Mouse (Mus musculus): Measurements from ENCODE around the gene Samhd1.
A peak's percentile ranks its signal among the peaks of the same experiment; 100 is the strongest.

The Samhd1 gene

DNA sequence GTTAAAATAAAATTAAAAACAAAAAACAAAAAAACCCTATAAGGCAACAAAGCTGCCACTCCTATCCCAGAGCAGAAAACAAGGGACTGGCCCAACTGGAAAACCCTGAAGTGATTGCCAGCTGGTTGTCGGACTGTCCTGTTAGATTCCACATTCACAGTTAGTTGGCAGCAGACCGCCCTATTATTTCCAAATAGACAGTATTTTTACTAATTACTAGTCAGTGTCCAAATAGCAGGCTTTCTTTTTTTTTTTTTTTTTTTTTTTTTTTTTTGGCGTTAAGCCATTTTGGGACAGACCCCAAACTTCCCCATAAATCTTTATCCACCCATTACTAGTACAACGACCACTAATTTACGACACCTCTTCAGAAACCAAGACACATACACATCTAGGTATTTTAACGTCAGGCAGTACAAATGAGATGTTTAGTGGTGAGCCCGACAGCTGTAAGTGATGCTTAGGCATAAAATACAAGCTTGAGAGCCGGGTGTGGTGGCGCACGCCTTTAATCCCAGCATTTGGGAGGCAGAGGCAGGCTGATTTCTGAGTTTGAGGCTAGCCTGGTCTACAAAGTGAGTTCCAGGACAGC lies 560 bp upstream of the Samhd1 start:
- DNase-seq = no peak

DNA sequence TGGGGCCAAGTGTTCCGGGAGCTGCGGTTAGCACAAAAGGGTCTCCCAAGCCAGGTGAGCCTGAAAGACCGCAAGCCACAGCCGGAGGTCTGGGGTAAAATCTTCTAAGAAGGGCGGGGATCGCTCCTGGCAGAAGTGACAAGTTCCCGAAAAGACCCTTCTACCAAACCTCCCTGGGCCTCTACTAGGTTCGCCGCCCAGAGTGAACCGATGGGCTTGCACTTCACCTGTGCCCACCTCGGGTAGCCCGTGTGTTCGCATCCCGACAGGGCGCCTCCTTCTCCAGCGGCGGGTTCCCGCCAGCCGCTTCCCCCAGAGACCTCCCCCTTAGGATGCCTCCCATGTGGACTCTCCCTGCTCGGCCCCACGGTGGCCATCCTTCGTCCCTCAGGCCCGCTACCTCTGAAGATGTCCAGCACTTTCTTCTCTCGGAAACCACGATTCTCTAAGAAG lies 560 bp downstream of the Samhd1 start:
- DNase-seq = peak; percentile 46 to 60

DNA sequence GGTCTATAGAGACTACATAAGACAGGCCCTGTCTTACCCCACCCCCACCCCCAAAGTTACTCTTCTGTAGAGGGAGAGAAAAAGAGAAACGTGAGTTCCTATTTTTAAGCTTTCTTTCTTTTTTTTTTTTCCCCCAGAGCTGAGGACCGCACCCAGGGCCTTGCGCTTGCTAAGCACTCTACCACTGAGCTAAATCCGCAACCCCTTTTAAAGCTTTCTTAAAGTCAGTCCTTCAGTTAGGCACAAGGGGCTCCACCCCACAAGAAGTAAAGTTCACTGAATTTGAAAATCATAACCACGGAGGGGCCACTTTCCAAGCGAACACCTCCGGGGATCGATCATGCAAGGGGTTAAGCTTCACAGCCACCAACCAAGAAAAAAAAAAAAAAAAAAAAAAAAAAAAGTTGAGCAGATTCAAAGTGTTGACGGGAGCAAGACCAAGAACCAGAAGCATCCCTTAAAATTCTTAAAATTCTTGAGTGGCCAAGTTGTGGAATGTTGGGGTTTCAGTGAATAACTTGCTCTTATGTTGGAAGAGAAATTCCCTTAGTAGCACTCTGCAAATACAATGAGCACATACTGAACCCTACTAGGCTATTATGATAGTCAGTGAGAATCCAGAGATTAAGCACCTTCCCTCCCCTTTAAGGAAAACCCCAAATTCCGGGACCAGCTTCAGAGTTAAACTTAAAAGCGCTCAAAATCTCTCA lies 1.1 kb downstream of the Samhd1 start:
- DNase-seq = peak; percentile 50 to 54

DNA sequence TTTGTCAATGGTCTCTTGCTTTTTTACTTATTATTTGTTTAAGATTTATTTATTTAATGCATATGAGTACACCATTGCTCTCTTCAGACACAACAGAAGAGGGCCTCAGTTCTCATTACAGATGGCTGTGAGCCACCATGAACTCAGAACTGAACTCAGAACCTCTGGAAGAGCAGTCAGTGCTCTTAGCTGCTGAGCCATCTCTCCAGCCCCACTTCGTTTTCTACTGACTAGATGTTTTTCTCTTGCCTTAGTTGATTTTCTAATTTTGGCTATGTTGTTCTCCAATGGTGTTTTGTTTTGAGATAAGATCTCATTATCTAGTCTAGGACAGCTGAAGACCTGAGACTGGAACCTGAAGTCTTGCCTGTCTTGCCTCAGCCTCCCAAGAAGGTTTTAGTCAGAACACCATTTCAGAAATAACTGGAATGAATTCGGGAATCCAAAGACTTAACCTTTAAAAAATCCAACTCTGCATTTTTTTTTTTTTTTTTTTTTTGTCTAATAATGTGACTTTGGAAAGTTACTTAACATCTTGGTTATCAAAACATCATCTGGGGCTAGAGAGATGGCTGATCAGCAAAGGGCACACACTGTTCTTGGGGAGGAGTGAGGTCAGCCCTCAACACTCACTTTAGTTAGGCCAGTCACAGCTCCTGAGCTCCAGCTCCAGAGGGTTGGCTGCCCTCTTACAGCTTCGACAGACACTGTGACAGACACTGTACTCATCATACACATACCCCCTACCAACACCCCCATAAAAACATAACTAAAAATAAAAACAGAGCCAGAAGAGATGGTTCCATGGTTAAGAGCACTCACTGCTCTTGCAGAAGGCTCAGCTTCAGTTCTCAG lies 2.2 kb downstream of the Samhd1 start:
- no peak for DNase-seq

DNA sequence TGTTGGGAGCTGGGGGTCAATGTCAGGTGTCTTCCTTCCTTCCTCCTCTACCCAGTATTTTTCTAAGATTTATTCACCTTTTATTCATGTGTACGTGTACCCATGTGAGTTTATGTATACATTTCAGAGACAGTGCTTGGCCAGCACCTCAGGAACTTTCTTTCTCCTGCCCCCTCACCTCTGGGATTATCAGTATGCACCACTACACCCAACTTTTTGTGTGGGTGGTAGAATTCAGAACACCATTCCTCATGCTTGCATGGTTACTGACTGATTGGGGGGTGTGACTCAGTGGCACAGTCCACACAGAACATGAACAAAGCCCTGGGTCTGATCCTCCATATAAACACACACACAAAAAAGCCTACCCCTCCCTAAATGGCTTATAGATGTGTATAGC lies 3.0 kb downstream of the Samhd1 start:
- no peak for DNase-seq

DNA sequence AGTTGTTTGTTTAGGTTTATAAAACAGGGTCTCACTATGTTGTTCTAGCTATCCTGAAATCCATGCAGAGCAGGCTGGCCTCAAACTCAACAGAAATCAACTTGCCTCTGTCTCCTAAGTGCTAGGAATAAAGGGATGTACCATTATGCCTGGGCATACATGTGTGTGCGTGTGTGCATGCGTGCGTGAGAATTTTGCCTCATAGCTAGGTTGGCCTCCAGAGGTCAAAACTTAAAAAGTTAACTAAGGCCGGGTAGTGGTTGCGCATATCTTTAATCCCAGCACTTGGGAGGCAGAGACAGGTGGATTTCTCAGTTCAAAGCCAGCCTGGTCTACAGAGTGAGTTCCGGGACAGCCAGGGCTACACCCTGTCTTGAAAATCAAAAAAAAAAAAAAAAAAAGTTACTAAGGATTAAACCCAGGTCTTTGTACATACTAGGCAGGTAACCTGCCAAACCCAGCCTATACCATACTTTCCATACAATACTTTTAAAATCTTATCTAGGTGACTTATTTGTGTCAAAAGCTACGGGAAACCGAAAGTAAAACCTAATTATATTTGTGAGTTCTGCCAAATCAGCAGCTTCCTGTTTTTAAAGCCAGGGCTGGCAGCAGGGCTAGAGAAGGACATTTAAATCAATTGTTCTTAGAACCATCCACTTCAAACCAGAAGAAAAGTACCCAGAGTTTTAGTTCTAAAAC lies 4.1 kb downstream of the Samhd1 start:
- peak; percentile 34 to 50 for DNase-seq

DNA sequence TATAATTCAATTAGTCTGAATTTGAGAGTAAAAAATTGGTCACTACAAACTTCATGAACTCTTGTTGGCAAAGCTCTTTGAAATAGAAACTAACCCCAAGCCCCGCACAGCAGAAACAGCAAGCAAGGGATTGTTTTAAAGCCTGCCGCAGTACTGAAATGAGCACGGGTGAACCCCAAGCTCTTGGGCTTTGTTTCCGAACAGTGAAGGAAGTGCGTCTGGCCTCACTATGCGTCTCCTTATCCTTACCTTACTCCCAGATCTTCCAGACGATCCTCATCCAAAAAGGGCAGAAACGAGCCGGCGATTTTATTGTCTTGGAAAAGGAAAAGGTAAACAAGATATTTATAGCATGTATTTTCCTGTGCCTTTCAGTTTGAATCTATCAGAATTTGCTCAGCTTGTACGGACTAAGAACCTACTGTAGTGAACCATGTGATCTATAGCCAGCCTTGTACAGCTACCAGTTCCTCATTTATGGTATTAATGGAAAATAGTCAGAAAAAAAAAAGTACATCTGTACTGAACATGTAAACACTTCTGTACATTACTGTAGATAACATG lies 5.4 kb downstream of the Samhd1 start:
- DNase-seq = peak; percentile 51 to 55

DNA sequence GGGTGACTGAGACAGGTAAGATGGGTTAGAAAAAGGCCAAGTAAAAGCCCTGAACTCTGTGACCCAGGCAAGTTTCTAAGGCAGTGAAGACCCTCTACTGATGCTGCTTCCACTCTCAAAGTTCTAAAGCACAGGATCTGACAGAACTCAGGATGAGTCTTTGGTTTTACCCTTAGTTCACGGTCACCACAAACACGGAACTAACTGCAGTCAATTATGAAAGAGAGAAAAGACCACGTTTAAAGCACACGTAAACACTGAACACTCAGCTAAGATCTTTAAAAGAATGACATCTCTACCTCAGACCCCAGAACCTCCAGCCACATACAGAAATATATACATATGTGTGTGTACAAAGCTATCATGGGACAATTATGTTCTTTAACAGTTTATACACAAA lies 6.0 kb downstream of the Samhd1 start:
- peak; percentile 9 to 11 for DNase-seq

DNA sequence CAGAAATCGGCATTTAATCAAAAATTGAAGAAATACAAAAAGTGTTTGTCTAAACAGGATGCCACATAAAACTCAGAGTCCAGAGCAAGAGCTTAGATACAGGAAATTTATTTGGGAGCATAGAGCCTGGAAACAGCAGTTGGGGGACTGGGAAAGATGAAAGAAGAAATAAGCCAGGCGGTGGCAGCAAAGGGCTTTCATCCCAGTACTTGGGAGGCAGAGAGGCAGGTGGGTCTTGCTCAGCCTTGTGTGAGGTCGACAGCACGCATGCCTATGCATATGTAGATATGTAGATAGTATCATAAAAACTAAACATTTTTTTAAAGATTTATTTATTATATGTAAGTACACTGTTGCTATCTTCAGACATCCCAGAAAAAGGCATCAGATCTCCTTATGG lies 7.0 kb downstream of the Samhd1 start:
- DNase-seq = peak; percentile 28 to 32

DNA sequence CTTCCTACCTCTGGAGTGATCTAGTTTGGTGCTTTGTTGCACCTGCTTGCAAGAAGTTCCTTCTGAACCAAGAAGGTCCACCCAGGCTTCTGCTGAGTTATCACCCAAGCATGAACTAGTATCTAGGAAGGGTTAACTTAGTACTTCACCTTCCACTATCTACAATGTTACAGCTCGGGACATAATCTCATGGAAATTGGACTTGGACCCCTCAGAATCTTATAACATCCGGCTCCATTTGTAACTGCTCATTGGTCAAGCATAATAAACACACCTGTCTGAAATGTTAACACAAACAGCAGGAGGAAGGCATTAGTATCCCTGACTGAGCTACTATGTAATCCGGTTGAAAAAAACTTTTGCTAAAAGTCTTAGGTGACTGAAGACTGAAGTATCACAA lies 7.7 kb downstream of the Samhd1 start:
- DNase-seq = no peak

DNA sequence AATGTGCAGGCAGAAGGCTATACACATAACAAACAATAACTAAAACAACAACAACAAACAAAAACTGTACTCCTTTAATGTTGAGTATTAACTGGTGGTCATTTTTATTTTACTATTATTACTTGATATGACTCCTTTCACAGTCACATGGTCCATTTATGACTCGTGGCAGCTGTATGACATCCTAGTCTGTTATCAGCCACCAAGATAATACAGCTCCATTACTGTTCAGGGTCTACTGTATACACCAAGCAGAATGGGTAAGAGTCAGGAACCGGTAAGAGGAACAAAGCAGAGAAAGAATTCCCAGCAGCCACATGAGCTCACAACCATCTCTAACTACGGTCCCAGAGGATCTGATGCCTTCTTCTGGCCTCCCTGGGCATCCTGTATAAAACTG lies 9.8 kb downstream of the Samhd1 start:
- DNase-seq = no peak

DNA sequence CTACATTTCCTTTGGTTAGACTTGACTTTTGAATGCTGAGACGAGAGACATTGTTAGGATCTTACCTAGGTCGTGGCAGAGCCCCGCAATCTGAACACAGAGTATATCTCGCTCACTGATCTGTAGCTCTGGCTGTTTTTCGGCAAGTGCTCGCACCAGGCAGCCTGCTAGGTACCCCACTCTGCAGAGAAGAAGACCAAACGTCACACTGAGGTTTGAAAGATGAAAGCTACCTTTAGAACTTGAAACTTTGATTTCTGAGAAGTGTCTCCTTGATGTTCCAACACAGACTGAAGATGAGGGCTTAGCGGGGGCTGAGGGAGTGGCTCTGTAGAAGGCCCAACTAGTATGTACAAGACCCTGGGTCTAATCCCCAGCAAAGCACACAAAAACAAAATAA lies 13.3 kb downstream of the Samhd1 start:
- no peak for DNase-seq

DNA sequence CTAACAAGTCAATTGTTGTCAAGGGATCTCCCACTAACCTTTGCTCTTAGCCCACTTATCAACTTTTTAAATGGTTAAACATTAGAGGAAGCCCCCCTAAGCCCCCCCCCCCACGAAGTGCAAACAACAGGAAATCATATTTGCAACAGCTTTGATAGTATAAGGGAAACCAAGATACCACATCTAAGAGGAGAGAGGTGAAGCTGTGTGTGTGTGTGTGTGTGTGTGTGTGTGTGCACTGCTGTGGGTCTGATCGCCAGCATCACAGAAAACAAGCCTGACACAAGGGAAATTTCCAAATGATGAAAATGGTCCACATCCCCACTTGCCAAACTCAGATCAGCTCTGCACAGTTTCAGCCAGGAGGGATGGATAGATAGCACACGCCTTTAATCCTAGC lies 16.0 kb downstream of the Samhd1 start:
- DNase-seq = no peak

DNA sequence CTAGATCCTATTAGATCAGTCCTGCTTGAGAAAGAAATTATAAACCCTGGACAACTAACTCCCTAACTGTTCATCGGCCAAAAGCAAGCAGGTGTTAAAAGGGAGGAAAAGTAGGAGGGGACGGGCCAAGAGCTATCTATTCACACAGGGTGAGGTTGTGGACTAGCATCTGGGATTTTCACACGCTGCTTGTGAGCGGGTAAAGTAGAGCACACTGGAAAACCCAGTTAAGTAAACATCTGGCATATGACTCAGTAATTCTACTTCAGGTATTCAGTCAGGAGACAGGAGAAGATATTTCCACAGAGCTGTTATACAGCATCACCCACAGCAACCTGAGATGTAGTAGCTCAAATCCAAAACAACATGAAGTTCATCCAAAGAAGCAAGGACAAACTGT lies 16.5 kb downstream of the Samhd1 start:
- DNase-seq = no peak

DNA sequence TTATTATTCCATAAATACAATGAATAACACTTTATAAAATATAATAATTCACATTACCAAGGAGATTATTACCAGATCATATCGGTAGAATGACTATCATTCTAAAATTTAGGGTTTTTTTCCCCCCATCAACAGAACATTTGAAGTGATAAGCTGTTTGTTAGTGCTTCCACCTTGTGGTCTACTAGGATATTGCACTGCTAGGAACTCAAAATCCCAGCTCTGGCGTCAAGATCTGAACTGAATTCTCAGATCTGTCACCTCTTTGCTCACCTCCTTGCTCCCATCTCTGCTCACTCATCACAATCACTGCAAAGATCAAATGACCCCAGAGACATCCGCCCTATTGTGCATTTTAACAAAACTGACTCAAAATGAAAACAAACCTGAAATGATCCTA lies 18.1 kb downstream of the Samhd1 start:
- DNase-seq = peak; percentile 42 to 49

DNA sequence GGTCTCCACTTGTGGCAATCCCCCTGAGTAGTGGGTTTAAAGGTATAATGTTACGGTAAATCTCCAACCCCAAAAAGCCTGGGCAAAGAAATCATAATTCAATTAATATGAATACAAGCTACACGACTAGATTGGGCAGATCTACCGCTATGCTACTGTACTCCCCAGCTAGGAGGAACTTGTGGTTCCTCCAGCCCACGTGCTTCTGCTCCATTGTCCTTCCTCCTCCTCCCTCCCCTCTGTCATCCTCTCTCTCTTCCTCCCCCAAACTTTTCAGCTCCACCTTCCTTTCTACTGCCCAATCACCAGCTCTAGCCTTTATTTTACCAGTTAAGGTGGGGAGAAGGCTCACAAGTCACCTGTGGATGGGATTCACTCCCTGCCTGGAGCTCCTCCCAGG lies 26.8 kb downstream of the Samhd1 start:
- DNase-seq = no peak

DNA sequence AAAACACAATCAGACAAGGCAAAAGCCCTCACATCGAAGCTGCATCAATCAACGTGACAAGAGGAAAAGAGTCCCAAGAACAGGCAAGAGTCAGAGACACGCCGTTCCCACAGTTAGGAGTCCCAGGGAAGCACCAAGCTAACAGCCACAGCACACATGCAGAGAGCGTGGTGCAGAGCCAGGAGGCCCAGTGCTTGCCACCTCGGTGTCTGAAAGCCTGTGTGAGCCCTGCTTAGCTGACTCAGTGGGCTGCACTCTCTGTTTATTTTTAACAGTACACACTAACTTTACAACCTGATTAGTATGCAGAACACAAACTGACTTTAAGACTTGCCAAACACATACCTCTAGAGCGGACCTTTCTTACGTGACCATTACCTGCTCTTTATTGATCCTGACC lies 30.6 kb downstream of the Samhd1 start:
- no peak for DNase-seq

DNA sequence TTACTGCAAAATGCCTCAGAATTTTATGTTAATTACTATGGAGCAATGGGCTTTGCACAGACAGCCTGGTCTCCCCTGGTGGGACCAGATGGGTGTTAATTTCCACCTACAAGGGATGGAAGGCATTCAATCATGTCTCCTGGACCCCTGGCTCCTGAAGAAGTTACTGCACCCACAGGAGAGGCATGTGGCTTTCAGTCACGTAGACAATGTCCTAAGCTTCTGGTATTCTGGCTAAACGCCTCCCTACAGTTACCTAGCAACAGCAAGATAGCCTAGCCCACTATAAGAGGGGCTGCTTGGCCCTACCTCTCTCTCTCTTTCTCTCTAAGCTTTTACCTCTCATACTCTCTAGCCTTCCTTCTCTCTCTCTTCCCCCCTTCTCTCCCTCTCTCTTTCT lies 32.8 kb downstream of the Samhd1 start:
- no peak for DNase-seq

DNA sequence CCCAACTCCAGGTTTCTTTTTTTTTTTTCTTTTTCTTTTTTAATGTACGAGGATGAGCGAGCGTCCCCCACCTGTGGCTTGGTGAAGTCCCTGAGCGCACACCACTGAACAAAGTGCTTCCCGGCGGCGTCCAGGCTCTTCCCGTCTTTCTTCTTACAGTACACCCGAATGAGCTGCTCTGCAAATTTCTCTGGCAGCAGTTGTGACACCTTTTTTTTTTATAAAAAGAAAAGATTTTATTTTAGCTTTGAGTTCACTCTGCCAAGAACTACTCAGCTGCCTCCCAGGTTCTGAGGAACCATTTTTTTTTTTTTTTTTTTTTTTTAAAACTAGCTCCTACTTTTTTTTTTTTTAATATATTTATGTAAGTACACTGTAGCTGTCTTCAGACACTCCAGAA lies 33.4 kb downstream of the Samhd1 start:
- DNase-seq = no peak

DNA sequence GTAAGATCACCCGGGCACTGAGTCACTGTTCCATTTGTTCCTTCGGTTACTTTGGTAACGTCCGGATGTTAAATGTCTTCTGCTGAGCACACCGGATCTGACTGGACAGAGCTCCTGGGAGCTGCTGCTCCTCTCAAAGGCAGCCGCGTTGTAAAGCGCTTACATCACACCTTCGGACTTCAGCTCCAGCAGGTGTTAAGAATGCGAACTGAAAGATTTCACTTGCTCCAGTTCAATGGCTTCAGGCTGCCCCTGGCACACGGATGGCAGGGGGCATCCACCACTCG lies 34.8 kb downstream of the Samhd1 start:
- no peak for DNase-seq

DNA sequence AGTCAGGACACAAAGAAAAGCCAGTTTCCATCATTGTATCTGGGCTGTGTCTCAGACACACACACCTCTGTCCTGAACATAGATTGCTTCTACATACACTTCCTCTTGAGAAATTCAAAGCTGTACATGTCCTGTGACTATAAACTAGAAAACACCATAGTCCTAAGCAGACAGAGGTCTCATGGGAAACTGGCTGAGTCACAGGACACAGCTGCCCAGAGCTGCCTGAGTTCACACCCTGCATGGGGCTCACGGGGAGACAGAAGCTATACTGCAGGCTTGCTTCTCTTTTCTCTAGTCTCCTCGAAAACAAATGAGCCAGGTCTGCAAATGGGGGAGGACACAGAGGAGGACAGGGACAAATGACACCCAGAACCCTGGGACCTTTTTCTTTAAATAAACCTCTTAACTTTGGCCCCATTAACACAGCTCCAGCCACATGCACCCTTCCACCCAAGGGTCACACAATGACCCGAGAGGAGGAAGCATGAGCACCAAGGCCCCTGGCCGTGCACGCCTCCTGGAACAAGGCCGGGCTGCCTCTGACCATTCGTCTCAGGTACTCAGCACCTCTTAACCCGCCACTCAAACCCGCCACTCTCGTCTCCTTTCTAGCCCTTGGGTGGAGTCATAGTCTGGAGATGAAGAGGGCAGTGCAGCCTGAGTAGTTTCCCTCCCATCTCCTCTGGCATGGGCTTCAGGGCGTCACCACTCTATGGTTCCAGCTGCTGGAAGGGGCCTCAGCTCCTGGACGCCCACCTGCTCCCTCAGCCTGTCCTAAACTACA lies 35.3 kb downstream of the Samhd1 start:
- no peak for DNase-seq

DNA sequence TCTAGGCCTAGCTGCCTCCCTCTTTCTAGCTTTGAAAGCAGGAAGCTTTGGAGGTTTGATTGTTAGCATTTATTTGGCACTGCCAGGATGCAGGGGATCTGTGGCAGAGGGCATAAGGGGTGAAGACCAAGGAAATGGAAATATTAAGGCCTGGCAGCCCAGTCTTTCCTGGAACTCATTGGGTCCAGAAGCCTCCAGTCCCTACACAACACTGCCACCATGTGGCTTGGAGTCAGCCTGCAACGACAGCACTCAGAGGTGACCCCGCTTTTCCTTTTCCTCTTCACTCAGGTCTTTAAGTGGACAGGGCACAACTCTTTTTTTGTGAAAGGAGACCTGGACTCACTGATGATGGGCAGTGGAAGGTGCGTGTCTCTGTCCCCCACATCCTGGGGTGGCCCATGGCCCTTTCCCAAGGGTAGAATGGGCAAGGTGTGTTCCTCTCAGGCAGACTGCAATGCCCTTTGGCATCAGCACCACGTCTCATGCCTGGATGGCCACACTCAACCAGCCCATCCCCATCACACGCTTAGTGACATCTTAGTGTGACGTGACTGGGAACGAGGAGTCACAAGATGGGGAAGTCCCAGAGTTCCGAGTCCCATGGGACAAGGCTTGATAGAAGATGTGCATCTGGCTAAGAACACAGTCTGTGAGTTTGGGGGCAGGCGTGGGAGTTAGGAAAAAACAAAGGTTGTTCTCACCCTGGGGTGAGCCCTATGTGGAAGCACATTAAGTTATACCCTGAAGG lies 39.9 kb downstream of the Samhd1 start:
- peak; percentile 50 to 51 for DNase-seq
